Mouse (Mus musculus) limb, embryonic 11.5 days (tissue): ENCODE results near the gene Ovol2. TPM values are rescaled to one million over a fixed set of nuclear protein-coding genes. Genes with fewer than 3 reads are reported as not detected.
A peak's percentile ranks its signal among the peaks of the same experiment; 100 is the strongest.
"Not testable (repeated sequence)": the region's sequence is repeated elsewhere in the genome, so short reads cannot be mapped to it uniquely, and the experiment has no call there.

ENCODE experiments used
- ATAC-seq: fragments of 200-750 bp; cut with Nextera tagmentation; 2 replicates; pipeline ENCODE4 v1.8.0; 2017; ENCODE audit warnings: low read depth; ENCODE audit not compliant: insufficient number of reproducible peaks, low FRiP score, low TSS enrichment
- DNase-seq: peaks from one replicate; pipeline ENCODE4 v3.0.0-alpha.2; 2015; ENCODE audit warnings: low spot score
- H3K27ac ChIP-seq: fragments of 300-500 bp; sonication (generic); replicated peaks from 2 replicates; pipeline ENCODE4 v1.5.1; 2014; ENCODE audit warnings: low read depth, mild to moderate bottlenecking, low read length
- H3K27me3 ChIP-seq: fragments of 300-500 bp; sonication (generic); 2 replicates; pipeline ENCODE4 v1.6.1; 2014; ENCODE audit warnings: mild to moderate bottlenecking, low read length, mixed read lengths; ENCODE audit not compliant: control insufficient read depth, insufficient read depth
- H3K36me3 ChIP-seq: fragments of 300-500 bp; sonication (generic); 2 replicates; pipeline ENCODE4 v1.6.1; 2014; ENCODE audit warnings: mild to moderate bottlenecking, low read length, moderate library complexity, mixed read lengths; ENCODE audit not compliant: control insufficient read depth, insufficient read depth
- H3K4me1 ChIP-seq: fragments of 300-500 bp; sonication (generic); 2 replicates; pipeline ENCODE4 v1.6.1; 2014; ENCODE audit warnings: low read length, mixed read lengths; ENCODE audit not compliant: control insufficient read depth, insufficient read depth
- H3K4me2 ChIP-seq: fragments of 300-500 bp; sonication (generic); 2 replicates; pipeline ENCODE4 v1.6.1; 2014; ENCODE audit warnings: low read depth, mild to moderate bottlenecking, moderate library complexity; ENCODE audit not compliant: severe bottlenecking
- H3K4me3 ChIP-seq: fragments of 300-500 bp; sonication (generic); 2 replicates; pipeline ENCODE4 v1.5.1; 2014; ENCODE audit warnings: low read depth, low read length
- H3K9ac ChIP-seq: fragments of 300-500 bp; sonication (generic); 2 replicates; pipeline ENCODE4 v1.6.1; 2014; ENCODE audit warnings: mild to moderate bottlenecking, low read length
- H3K9me3 ChIP-seq: fragments of 300-500 bp; sonication (generic); 2 replicates; pipeline ENCODE4 v1.6.1; 2016; ENCODE audit warnings: low read length; ENCODE audit not compliant: control insufficient read depth
- WGBS: fragments of 180-500 bp; shearing (Covaris S2); extraction: QIAGEN DNeasy Blood & Tissue Kit; methylation state at CpG from one replicate; pipeline ENCODE4 v1.1.7; 2014; 5-methylcytosine and 5-hydroxymethylcytosine counted together
- polyA plus RNA-seq: library from polyadenylated mRNA; unstranded; fragments of >200 nt; fragmentation: Nextera tagmentation; extraction: Ambion mirVana; gene quantifications from 2 replicates; pipeline ENCODE4 v1.2.1, GENCODE M21; 2014

The Ovol2 gene
- polyA plus RNA-seq, 1 experiment from 2014 or later, result 0.53 TPM

- Histone ChIP-seq H3K4me2 (peak within 1 kb of the TSS; percentile 69), H3K4me1 (no peaks in the 10 kb centered on the region), H3K36me3 (peaks cover under 1% of the 10 kb centered on the region; the same call in 1 of the 2 replicates), H3K9me3 (no peaks in the 10 kb centered on the region), H3K27me3 (no peaks in the 10 kb centered on the region), H3K9ac (peak within 1 kb of the TSS; percentile 93), H3K27ac (peak within 1 kb of the TSS; percentile 89), H3K4me3 (peak within 1 kb of the TSS; percentile 91)
- WGBS, result 5% methylated on average over 38 of the region's 38 CpGs
- peak; percentile 98 for DNase-seq
- ATAC-seq, result peak; percentile 90
Observed at GRCm38 (mm10) chr2:144368400-144369019, 36.6 kb upstream of the Ovol2 start, which contains the start of the genes Kat14 and Pet117. TSS of gene Kat14 (plus strand) at chr2:144368983. TSS of gene Pet117 (plus strand) at chr2:144368996.

- Histone ChIP-seq H3K9me3 (no peaks in the 10 kb centered on the region), H3K4me1 (no peaks in the 10 kb centered on the region), H3K9ac (no peak overlapping the region), H3K4me2 (no peak overlapping the region), H3K27me3 (no peaks in the 10 kb centered on the region), H3K36me3 (no peaks in the 10 kb centered on the region), H3K4me3 (no peak overlapping the region), H3K27ac (no peak overlapping the region)
- ATAC-seq (no peak), DNase-seq (no peak)
- 81% methylated on average over 11 of the region's 11 CpGs for WGBS
Observed at GRCm38 (mm10) chr2:144352843-144353242, 20.9 kb upstream of the Ovol2 start.

- DNase-seq (no peak), ATAC-seq (no peak)
- Histone ChIP-seq H3K9me3 (no peaks in the 10 kb centered on the region), H3K36me3 (no peaks in the 10 kb centered on the region), H3K27ac (no peak overlapping the region), H3K4me1 (no peaks in the 10 kb centered on the region), H3K4me2 (no peak overlapping the region), H3K27me3 (no peaks in the 10 kb centered on the region), H3K4me3 (no peak overlapping the region), H3K9ac (no peak overlapping the region)
- 62% methylated on average over 3 of the region's 3 CpGs for WGBS
Observed at GRCm38 (mm10) chr2:144348525-144348924, 16.6 kb upstream of the Ovol2 start.

- WGBS, result 79% methylated on average over 4 of the region's 4 CpGs
- no peak overlapping the region for H3K9ac ChIP-seq
Observed at GRCm38 (mm10) chr2:144343158-144343557, 11.2 kb upstream of the Ovol2 start.

GRCm38 (mm10) chr2:144338149-144338548, 6.2 kb upstream of the Ovol2 start:
- not testable (repeated sequence) for ATAC-seq, H3K27me3 ChIP-seq, H3K36me3 ChIP-seq, H3K27ac ChIP-seq, H3K9me3 ChIP-seq, H3K4me2 ChIP-seq, H3K4me3 ChIP-seq, H3K9ac ChIP-seq, DNase-seq, H3K4me1 ChIP-seq
- 71% methylated on average over 6 of the region's 6 CpGs for WGBS

More at GRCm38 (mm10) chr2:144343158-144343557, 11.2 kb upstream of the Ovol2 start:
- Histone ChIP-seq H3K4me1 (no peaks in the 10 kb centered on the region), H3K27me3 (no peaks in the 10 kb centered on the region), H3K9me3 (no peaks in the 10 kb centered on the region), H3K36me3 (no peaks in the 10 kb centered on the region), H3K4me2 (no peak overlapping the region), H3K4me3 (no peak overlapping the region), H3K27ac (no peak overlapping the region)
- DNase-seq (no peak), ATAC-seq (no peak)

GRCm38 (mm10) chr2:144337701-144338100, 5.8 kb upstream of the Ovol2 start:
- ATAC-seq (no peak), DNase-seq (no peak)
- 75% methylated on average over 8 of the region's 8 CpGs for WGBS
- Histone ChIP-seq H3K9ac (no peak overlapping the region), H3K36me3 (no peaks in the 10 kb centered on the region), H3K4me1 (0 out of 2 replicates have a peak, but pooled peaks cover 2% of the 10 kb centered on the region), H3K9me3 (no peaks in the 10 kb centered on the region), H3K4me2 (no peak overlapping the region), H3K27me3 (peaks cover 10% of the 10 kb centered on the region), H3K4me3 (no peak overlapping the region), H3K27ac (no peak overlapping the region)

GRCm38 (mm10) chr2:144337230-144337629, 5.3 kb upstream of the Ovol2 start:
- no peak overlapping the region for H3K27ac ChIP-seq
- H3K36me3 ChIP-seq, result no peaks in the 10 kb centered on the region
- H3K27me3 ChIP-seq, result peaks cover 14% of the 10 kb centered on the region
- no peak overlapping the region for H3K9ac ChIP-seq
- DNase-seq (no peak), ATAC-seq (no peak)
- no peak overlapping the region for H3K4me2 ChIP-seq
- H3K9me3 ChIP-seq, result no peaks in the 10 kb centered on the region
- no peak overlapping the region for H3K4me3 ChIP-seq
- WGBS, result 67% methylated on average over 3 of the region's 3 CpGs
- H3K4me1 ChIP-seq, result peaks cover 2% of the 10 kb centered on the region; the same call in 1 of the 2 replicates

GRCm38 (mm10) chr2:144333138-144333842, 1.3 kb upstream of the Ovol2 start:
- 8% methylated on average over 28 of the region's 28 CpGs for WGBS

More at GRCm38 (mm10) chr2:144333138-144333842, 1.3 kb upstream of the Ovol2 start:
- DNase-seq, result peak; percentile 57
- Histone ChIP-seq H3K4me2 (peak overlapping the region; percentile 25; the same call in 1 of the 2 replicates), H3K27me3 (peaks cover 49% of the 10 kb centered on the region), H3K4me3 (0 out of 2 replicates have a peak overlapping the region, but pooled peaks have one; percentile 3), H3K36me3 (no peaks in the 10 kb centered on the region), H3K4me1 (peaks cover 21% of the 10 kb centered on the region), H3K9me3 (no peaks in the 10 kb centered on the region), H3K9ac (no peak overlapping the region), H3K27ac (no peak overlapping the region)
- no peak for ATAC-seq
